Mouse (Mus musculus): ENCODE results near the gene Kiss1r. TPM values are rescaled to one million over a fixed set of nuclear protein-coding genes. Genes with fewer than 3 reads are reported as not detected.

Kiss1r gene
- total and polyA plus RNA-seq, 3 experiments: 0.30 to 0.33 (median 0.33) TPM

DNA sequence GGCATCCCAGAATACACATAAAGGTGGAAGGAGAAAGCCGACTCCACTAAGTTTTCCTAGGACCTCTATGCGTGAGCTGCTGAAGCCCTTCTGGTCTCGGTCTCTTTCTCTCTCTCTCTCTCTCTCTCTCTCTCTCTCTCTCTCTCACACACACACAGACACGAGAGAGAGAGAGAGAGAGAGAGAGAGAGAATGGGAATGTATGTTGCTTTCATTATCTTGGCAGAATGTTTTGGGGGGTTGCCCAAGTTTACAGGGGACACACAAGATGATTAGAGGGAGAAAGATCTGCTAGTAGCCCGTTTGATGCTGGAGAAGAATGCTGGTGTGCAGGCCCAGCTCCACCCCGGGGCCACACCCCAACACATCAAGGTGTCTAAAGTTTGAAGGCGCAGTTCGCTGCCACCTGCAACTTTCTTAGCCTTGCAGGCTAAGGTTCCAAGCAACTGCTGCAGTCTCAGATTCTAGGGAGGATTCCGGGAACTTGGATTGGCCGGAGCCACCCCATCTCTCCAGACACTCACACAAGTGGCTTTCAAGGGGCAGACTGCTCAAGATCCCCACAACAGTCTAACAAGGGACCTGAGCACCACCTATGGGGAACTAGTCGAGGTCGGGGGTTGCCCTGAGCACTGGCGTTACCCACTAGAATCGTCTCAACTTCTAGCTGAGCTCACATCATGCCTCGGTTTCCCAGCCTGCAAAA, 9.2 kb downstream of the Kiss1r start:
- DNase-seq (ENCODE audit: low spot score): no peak

GRCm38 (mm10) chr10:79926491-79927323, 9.9 kb downstream of the Kiss1r start, which contains the start of gene Arid3a:
TSS of gene Arid3a (plus strand) at chr10:79927043.
- peak within 1 kb of the TSS; percentile 95 for H3K4me3 ChIP-seq (ENCODE audit: low read depth, low read length)
- ATAC-seq (ENCODE audit: extremely low read depth, insufficient number of reproducible peaks, low FRiP score, poor library complexity, severe bottlenecking) (peak; percentile 59), DNase-seq (ENCODE audit: low spot score) (peak; percentile 91)
- H3K27me3 ChIP-seq (ENCODE audit: insufficient read depth, low read length): no peaks in the 10 kb centered on the region
- no peak for TF ChIP-seq CTCF (IDR thresholded peaks at IDR 0.05; ENCODE audit: low read depth, low read length)
- no peak for TF ChIP-seq TAL1 (conservative IDR thresholded peaks at IDR 0.05; ENCODE audit: low read depth, low read length)
- no peak for TF ChIP-seq POLR2AphosphoS5 (IDR thresholded peaks at IDR 0.05; ENCODE audit: insufficient replicate concordance, low read depth, low read length)
- no peak for TF ChIP-seq GATA2 (IDR thresholded peaks at IDR 0.05; ENCODE audit: borderline replicate concordance, low read depth, low read length)
- TF ChIP-seq GATA1 (IDR thresholded peaks at IDR 0.05; ENCODE audit: borderline replicate concordance, low read length): no peak
- peaks cover 26% of the 10 kb centered on the region for H3K36me3 ChIP-seq (replicated peaks)
- H3K9me3 ChIP-seq (replicated peaks): peaks cover 1% of the 10 kb centered on the region
- peaks cover 54% of the 10 kb centered on the region for H3K4me1 ChIP-seq (ENCODE audit: insufficient read depth, low read depth, low read length)

More for the DNA sequence above, 9.2 kb downstream of the Kiss1r start:
- Histone ChIP-seq H3K36me3 (replicated peaks) (peaks cover 19% of the 10 kb centered on the region), H3K4me3 (ENCODE audit: low read depth, low read length) (peak overlapping the region; percentile 95), H3K27me3 (ENCODE audit: insufficient read depth, low read length) (no peaks in the 10 kb centered on the region; the same call in 1 of the 2 replicates), H3K4me1 (ENCODE audit: insufficient read depth, low read depth, low read length) (peaks cover 47% of the 10 kb centered on the region), H3K9me3 (replicated peaks) (peaks cover 9% of the 10 kb centered on the region)
- ATAC-seq (ENCODE audit: extremely low read depth, insufficient number of reproducible peaks, low FRiP score, poor library complexity, severe bottlenecking): no peak
- TF ChIP-seq POLR2AphosphoS5 (IDR thresholded peaks at IDR 0.05; ENCODE audit: insufficient replicate concordance, low read depth, low read length): no peak
- no peak for TF ChIP-seq TAL1 (conservative IDR thresholded peaks at IDR 0.05; ENCODE audit: low read depth, low read length)

- peak overlapping the region; percentile 95 for H3K4me3 ChIP-seq (ENCODE audit: low read depth, low read length)
- H3K4me1 ChIP-seq (ENCODE audit: insufficient read depth, low read depth, low read length): peaks cover 61% of the 10 kb centered on the region
- DNase-seq (ENCODE audit: low spot score) (peak; percentile 58), ATAC-seq (ENCODE audit: extremely low read depth, insufficient number of reproducible peaks, low FRiP score, poor library complexity, severe bottlenecking) (no peak)
- H3K27me3 ChIP-seq (ENCODE audit: insufficient read depth, low read length): no peaks in the 10 kb centered on the region
- H3K9me3 ChIP-seq (replicated peaks): no peaks in the 10 kb centered on the region
- H3K36me3 ChIP-seq (replicated peaks): peaks cover 34% of the 10 kb centered on the region
- no peak for TF ChIP-seq POLR2AphosphoS5 (IDR thresholded peaks at IDR 0.05; ENCODE audit: insufficient replicate concordance, low read depth, low read length)
- no peak for TF ChIP-seq CTCF (IDR thresholded peaks at IDR 0.05; ENCODE audit: low read depth, low read length)
- no peak for TF ChIP-seq TAL1 (conservative IDR thresholded peaks at IDR 0.05; ENCODE audit: low read depth, low read length)
- TF ChIP-seq GATA2 (IDR thresholded peaks at IDR 0.05; ENCODE audit: borderline replicate concordance, low read depth, low read length): no peak
- no peak for TF ChIP-seq GATA1 (IDR thresholded peaks at IDR 0.05; ENCODE audit: borderline replicate concordance, low read length)
Observed at GRCm38 (mm10) chr10:79927324-79928029, 10.7 kb downstream of the Kiss1r start.

DNA sequence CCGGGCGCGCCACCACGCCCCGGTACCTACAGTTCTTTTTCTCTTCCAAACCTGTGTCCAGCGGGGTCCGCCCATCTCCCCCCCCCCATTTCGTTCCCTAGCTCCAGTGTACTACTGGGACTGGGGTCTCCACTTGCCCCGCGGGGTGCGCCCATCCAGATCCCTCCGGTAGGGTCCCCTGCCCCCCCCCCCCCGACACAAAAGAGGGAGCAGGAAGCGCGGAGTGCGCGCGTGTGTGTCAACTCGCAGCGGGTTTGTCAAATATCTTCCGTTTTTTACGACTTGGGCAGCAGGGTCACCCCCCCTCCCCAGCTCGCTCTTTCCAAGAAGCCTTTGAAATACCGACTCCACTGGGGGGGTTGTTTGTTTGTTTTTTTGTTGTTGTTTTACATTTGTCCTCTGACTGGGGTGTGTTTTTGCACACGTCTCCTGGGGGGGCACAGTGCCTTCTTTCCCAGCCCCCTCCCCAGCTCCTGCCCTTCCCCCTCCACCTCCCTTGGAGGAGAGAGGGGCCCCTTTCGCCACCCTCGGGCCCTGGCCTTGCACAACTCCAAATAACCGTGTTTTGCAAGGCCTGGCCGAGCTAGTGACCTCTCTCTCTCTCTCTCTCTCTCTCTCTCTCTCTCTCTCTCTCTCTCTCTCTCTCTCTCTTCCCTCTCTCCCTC, 11.4 kb downstream of the Kiss1r start:
- H3K27me3 ChIP-seq (ENCODE audit: insufficient read depth, low read length): no peaks in the 10 kb centered on the region
- DNase-seq (ENCODE audit: low spot score): peak; percentile 69
- peak overlapping the region; percentile 95 for H3K4me3 ChIP-seq (ENCODE audit: low read depth, low read length)
- H3K36me3 ChIP-seq (replicated peaks): peaks cover 41% of the 10 kb centered on the region
- peaks cover 68% of the 10 kb centered on the region for H3K4me1 ChIP-seq (ENCODE audit: insufficient read depth, low read depth, low read length)
- no peak for ATAC-seq (ENCODE audit: extremely low read depth, insufficient number of reproducible peaks, low FRiP score, poor library complexity, severe bottlenecking)
- no peak for TF ChIP-seq POLR2AphosphoS5 (IDR thresholded peaks at IDR 0.05; ENCODE audit: insufficient replicate concordance, low read depth, low read length)
- TF ChIP-seq GATA2 (IDR thresholded peaks at IDR 0.05; ENCODE audit: borderline replicate concordance, low read depth, low read length): no peak
- no peak for TF ChIP-seq TAL1 (conservative IDR thresholded peaks at IDR 0.05; ENCODE audit: low read depth, low read length)
- no peak for TF ChIP-seq CTCF (IDR thresholded peaks at IDR 0.05; ENCODE audit: low read depth, low read length)
- no peak for TF ChIP-seq GATA1 (IDR thresholded peaks at IDR 0.05; ENCODE audit: borderline replicate concordance, low read length)
- H3K9me3 ChIP-seq (replicated peaks): no peaks in the 10 kb centered on the region

DNA sequence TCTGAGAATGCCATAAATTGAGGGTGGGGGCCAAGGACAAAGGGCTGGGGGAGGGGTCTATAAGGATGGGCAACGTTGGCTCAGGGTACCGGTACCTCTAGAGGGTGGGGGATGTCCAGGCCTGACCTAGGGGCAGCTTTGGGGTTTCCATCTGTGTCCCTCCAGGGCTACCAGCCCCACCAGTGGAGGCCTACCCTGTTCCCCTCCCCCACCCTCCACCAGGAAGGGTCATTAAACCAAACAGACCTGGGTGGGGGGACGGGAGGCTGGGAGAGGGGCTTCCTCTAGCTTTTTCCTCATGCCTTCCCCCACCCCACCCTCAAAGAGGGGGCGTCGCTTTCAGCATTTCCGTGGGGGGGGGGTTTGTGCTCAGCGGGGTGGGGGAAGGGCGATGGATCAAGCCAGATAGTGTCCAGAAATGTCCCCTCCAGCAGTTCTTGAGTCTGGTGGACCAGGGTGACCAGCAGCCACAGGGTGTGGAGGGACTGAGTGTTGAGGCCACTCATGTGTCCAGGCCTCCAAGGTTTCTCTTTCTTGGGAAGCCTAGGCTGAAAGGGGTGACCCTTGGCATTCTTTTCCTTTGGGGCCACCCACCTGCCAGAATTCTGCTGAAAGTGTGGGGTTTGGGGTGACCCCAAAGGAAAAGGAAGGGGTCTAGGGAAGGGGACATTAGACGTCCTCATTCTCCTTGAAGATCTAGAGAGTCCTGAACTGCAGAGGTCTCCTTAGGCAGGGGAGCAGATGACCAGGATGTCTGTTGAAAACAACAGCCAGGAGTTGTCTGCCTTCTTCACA, 12.3 kb downstream of the Kiss1r start:
- no peak for ATAC-seq (ENCODE audit: extremely low read depth, insufficient number of reproducible peaks, low FRiP score, poor library complexity, severe bottlenecking)
- H3K36me3 ChIP-seq (replicated peaks): peaks cover 50% of the 10 kb centered on the region
- no peaks in the 10 kb centered on the region for H3K27me3 ChIP-seq (ENCODE audit: insufficient read depth, low read length)
- H3K9me3 ChIP-seq (replicated peaks): no peaks in the 10 kb centered on the region
- TF ChIP-seq CTCF (IDR thresholded peaks at IDR 0.05; ENCODE audit: low read depth, low read length) (no peak), POLR2AphosphoS5 (IDR thresholded peaks at IDR 0.05; ENCODE audit: insufficient replicate concordance, low read depth, low read length) (no peak), TAL1 (conservative IDR thresholded peaks at IDR 0.05; ENCODE audit: low read depth, low read length) (no peak)
- peaks cover 72% of the 10 kb centered on the region for H3K4me1 ChIP-seq (ENCODE audit: insufficient read depth, low read depth, low read length)
- H3K4me3 ChIP-seq (ENCODE audit: low read depth, low read length): peak overlapping the region; percentile 95
- DNase-seq (ENCODE audit: low spot score): no peak

Data from G1E (cell line).